Mouse (Mus musculus): ENCODE data around the gene Mknk2. TPM values are rescaled to one million over a fixed set of nuclear protein-coding genes. Genes with fewer than 3 reads are reported as not detected.

Gene Mknk2
- polyA plus RNA-seq, 1 experiment from 2014 or later = 110 TPM

DNA sequence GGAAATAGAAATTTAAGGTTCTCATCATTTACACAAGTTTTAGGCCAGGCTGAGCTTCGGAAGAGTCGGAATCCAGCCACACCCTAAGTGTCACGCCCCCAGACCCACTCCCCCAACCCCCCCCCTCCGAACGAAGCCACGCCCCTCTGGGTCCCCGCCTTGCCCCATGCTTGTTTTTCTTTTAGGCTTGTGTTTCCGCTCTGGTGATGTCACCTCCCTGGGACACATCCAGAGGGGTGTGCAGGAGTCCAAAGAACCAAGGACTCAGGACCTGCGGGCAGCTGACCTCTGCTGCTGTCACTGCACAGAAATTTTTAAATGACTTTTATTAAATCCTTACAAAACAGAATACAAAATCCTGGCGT lies 12.9 kb downstream of the Mknk2 start:
- peak overlapping the region; percentile 3; the same call in 1 of the 2 replicates for H3K4me3 ChIP-seq (ENCODE audit: low read depth, low read length)
- ATAC-seq (ENCODE audit: insufficient read depth) (peak; percentile 50), DNase-seq (peak; percentile 67)
- H3K9me3 ChIP-seq (ENCODE audit: low read depth, low read length) = no peaks in the 10 kb centered on the region
- peak overlapping the region; percentile 32; the same call in 1 of the 2 replicates for H3K9ac ChIP-seq
- peak overlapping the region; percentile 51 for H3K4me2 ChIP-seq
- 13% methylated on average over 10 of the region's 10 CpGs for WGBS
- H3K36me3 ChIP-seq (ENCODE audit: insufficient read depth) = peaks cover 49% of the 10 kb centered on the region
- peak overlapping the region; percentile 83 for H3K27ac ChIP-seq (ENCODE audit: low read depth)
- peaks cover 19% of the 10 kb centered on the region for H3K4me1 ChIP-seq (ENCODE audit: insufficient read depth)
- no peak for TF ChIP-seq CTCF (IDR thresholded peaks at IDR 0.05; ENCODE audit: low read depth)
- H3K27me3 ChIP-seq (ENCODE audit: insufficient read depth, low read length) = no peaks in the 10 kb centered on the region

DNA sequence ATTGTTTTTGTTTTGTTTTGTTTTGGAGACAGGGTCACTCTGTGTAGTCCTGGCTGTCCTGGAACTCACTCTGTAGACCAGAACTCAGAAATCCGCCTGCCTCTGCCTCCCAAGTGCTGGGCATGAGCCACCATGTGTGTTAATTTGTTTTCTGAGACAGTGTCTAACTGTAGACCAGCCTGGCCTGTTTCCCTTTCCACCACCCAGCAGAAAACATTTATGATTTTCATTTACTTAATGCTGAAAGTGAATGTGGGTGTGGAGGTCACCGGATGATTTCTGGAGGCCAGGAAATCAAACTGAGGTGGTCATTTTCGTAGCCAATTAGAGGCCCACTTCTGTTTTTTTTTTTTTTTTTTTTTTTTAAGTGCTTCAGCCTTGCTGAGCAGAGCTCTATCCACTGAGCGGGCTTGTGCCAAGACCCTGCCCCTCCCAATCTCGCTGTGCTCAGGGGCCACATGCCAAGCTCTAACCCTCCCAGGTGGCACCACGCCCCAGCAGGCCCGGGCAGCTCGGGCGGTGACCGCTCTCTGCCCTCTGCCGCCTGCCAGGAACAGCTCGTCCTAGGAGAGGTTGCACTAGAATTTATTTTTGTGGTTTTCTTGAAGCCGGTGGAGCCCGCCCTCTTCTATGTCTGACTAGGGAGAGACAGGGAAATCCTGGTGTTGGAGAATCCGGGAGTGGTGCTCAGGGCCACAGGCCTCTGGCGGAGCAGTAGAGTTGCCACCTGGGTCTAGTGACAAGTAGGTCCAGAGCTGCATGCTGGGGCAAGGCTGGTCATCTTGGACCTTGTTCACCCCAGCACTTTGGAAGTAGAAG lies 13.5 kb downstream of the Mknk2 start:
- no peaks in the 10 kb centered on the region for H3K27me3 ChIP-seq (ENCODE audit: insufficient read depth, low read length)
- TF ChIP-seq CTCF (IDR thresholded peaks at IDR 0.05; ENCODE audit: low read depth) = no peak
- H3K4me2 ChIP-seq = peak overlapping the region; percentile 51
- peak overlapping the region; percentile 3; the same call in 1 of the 2 replicates for H3K4me3 ChIP-seq (ENCODE audit: low read depth, low read length)
- DNase-seq = peak; percentile 67
- H3K4me1 ChIP-seq (ENCODE audit: insufficient read depth) = peaks cover 19% of the 10 kb centered on the region
- WGBS = 18% methylated on average over 16 of the region's 16 CpGs
- no peaks in the 10 kb centered on the region for H3K9me3 ChIP-seq (ENCODE audit: low read depth, low read length)
- H3K27ac ChIP-seq (ENCODE audit: low read depth) = peak overlapping the region; percentile 83
- H3K9ac ChIP-seq = peak overlapping the region; percentile 32
- ATAC-seq (ENCODE audit: insufficient read depth) = peak; percentile 59
- peaks cover 43% of the 10 kb centered on the region for H3K36me3 ChIP-seq (ENCODE audit: insufficient read depth)

DNA sequence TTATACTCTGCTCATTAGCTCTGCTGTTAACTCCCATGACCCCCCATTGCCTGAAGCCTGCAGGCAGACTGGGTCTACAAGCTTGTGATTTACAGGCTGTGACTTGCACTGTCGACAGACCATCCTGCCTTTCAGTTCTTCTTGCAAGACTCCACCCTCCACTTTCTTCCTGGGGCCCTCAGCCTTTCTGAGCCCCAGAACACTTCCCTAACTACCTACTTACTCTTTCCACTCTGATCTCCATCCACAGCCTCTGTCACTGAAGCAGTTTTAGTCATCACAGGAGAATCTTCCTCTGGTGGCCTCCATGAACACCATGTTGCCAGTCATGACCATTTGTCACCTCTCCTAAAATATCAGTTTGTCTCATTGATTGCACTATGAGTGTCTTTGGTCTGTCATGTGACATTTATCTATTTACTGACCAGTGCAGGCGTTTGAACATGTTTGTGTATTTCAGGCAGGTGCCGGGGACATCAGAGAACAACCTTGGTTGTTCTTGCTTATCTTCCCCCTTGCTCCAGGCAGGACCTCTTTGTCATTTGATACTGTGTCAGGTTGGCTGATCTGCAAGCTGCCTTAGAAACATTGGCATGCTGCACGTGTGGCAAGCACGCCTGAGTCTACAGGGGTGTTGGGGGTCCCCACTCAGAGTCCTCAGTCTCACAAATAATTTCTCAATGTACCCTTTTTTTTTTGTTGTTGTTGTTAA lies 14.3 kb downstream of the Mknk2 start:
- no peak overlapping the region for H3K4me2 ChIP-seq
- no peak for DNase-seq

DNA sequence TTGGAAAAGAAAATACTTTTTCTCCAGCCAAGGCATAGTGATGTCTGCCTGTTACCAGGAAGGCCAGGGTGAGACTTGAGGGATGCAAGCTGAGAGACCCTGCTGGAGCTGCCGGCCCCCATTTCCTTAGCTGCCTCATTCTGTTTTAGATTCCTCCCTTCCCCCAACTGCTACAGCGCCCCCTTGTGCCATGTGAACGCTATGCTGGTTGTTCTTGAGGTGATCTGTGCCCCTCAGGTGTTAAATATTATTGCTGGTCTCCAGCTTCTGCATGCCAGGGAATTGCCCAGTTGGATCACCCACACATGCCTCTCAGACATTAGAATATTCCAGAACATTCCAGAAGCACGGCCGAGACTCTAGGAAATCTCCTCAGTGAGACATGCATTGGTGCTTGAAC lies 16.8 kb downstream of the Mknk2 start:
- ATAC-seq (ENCODE audit: insufficient read depth) (no peak), DNase-seq (peak; percentile 49)
- Histone ChIP-seq H3K4me2 (no peak overlapping the region), H3K36me3 (ENCODE audit: insufficient read depth) (peaks cover 10% of the 10 kb centered on the region), H3K9ac (no peak overlapping the region), H3K27me3 (ENCODE audit: insufficient read depth, low read length) (no peaks in the 10 kb centered on the region), H3K27ac (ENCODE audit: low read depth) (no peak overlapping the region), H3K4me1 (ENCODE audit: insufficient read depth) (peaks cover 19% of the 10 kb centered on the region), H3K9me3 (ENCODE audit: low read depth, low read length) (no peaks in the 10 kb centered on the region), H3K4me3 (ENCODE audit: low read depth, low read length) (no peak overlapping the region)
- peak; percentile 66 for TF ChIP-seq CTCF (IDR thresholded peaks at IDR 0.05; ENCODE audit: low read depth)
- 31% methylated on average over 5 of the region's 5 CpGs for WGBS

More for the DNA sequence above, 14.3 kb downstream of the Mknk2 start:
- H3K27me3 ChIP-seq (ENCODE audit: insufficient read depth, low read length) = no peaks in the 10 kb centered on the region
- no peaks in the 10 kb centered on the region for H3K9me3 ChIP-seq (ENCODE audit: low read depth, low read length)
- H3K4me1 ChIP-seq (ENCODE audit: insufficient read depth) = peaks cover 19% of the 10 kb centered on the region
- H3K4me3 ChIP-seq (ENCODE audit: low read depth, low read length) = no peak overlapping the region
- no peak overlapping the region for H3K9ac ChIP-seq
- no peak for TF ChIP-seq CTCF (IDR thresholded peaks at IDR 0.05; ENCODE audit: low read depth)
- peak overlapping the region; percentile 83; the same call in 1 of the 2 replicates for H3K27ac ChIP-seq (ENCODE audit: low read depth)
- H3K36me3 ChIP-seq (ENCODE audit: insufficient read depth) = peaks cover 35% of the 10 kb centered on the region
- ATAC-seq (ENCODE audit: insufficient read depth) = no peak
- 16% methylated on average over 5 of the region's 5 CpGs for WGBS

DNA sequence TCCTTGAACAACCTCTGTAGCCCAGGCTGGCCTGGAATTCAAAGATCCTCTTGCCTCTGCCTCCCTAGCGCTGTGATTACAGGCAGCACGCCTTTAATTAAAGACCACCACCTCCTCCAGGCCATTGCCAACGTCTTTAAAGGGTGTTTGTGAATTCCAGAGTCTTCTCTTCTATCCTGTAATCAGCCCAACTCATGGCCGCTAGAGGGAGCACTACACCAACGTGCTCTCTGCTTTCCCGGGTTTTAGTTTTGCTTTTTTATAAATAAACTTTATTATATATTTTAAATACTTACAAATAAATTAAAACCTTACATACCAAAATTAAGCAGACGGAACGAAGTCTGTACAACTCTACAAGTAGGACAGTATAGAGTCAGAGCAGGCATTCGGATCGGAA lies 18.7 kb downstream of the Mknk2 start:
- Histone ChIP-seq H3K36me3 (ENCODE audit: insufficient read depth) (no peaks in the 10 kb centered on the region), H3K27me3 (ENCODE audit: insufficient read depth, low read length) (no peaks in the 10 kb centered on the region), H3K9me3 (ENCODE audit: low read depth, low read length) (no peaks in the 10 kb centered on the region), H3K9ac (0 out of 2 replicates have a peak overlapping the region, but pooled peaks have one; percentile 16), H3K27ac (ENCODE audit: low read depth) (0 out of 2 replicates have a peak overlapping the region, but pooled peaks have one; percentile 25), H3K4me1 (ENCODE audit: insufficient read depth) (peaks cover 18% of the 10 kb centered on the region), H3K4me2 (peak overlapping the region; percentile 48), H3K4me3 (ENCODE audit: low read depth, low read length) (no peak overlapping the region; the same call in 1 of the 2 replicates)
- peak; percentile 83 for TF ChIP-seq CTCF (IDR thresholded peaks at IDR 0.05; ENCODE audit: low read depth)
- peak; percentile 94 for DNase-seq
- 16% methylated on average over 10 of the region's 10 CpGs for WGBS
- no peak for ATAC-seq (ENCODE audit: insufficient read depth)

DNA sequence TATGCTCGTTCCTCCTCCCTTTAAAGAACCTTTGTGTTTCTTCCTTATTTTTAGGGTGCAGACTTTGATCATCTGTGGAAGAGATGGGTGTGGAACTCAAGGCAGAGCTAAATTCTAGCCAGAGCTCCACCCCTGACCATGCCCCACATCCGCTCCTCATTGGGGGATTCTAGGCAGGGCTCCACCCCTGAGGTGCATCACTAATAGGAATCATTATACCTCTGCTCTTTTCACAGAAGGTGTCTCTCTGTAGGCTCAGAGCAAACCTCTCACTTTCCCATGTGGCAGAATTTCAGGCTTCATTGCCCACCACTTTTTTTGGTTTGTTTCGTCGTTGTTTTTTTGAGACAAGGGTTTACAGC lies 19.1 kb downstream of the Mknk2 start:
- ATAC-seq (ENCODE audit: insufficient read depth) (no peak), DNase-seq (no peak)
- peak overlapping the region; percentile 48 for H3K4me2 ChIP-seq
- 0 out of 2 replicates have a peak overlapping the region, but pooled peaks have one; percentile 25 for H3K27ac ChIP-seq (ENCODE audit: low read depth)
- H3K9ac ChIP-seq = no peak overlapping the region
- 55% methylated on average over 4 of the region's 4 CpGs for WGBS
- H3K9me3 ChIP-seq (ENCODE audit: low read depth, low read length) = no peaks in the 10 kb centered on the region
- no peak overlapping the region for H3K4me3 ChIP-seq (ENCODE audit: low read depth, low read length)
- no peak for TF ChIP-seq CTCF (IDR thresholded peaks at IDR 0.05; ENCODE audit: low read depth)
- no peaks in the 10 kb centered on the region for H3K36me3 ChIP-seq (ENCODE audit: insufficient read depth)
- no peaks in the 10 kb centered on the region for H3K27me3 ChIP-seq (ENCODE audit: insufficient read depth, low read length)
- H3K4me1 ChIP-seq (ENCODE audit: insufficient read depth) = peaks cover 16% of the 10 kb centered on the region

Measured in lung, embryonic 14.5 days (tissue).